Mouse (Mus musculus) megakaryocyte, adult 5-6 weeks (primary cell): Measurements from ENCODE around the gene Stard9. TPM values are rescaled to one million over a fixed set of nuclear protein-coding genes. Genes with fewer than 3 reads are reported as not detected.
A peak's percentile ranks its signal among the peaks of the same experiment; 100 is the strongest.

ENCODE experiments used
- ATAC-seq: 2 replicates; pipeline ENCODE4 v1.8.0; 2016; ENCODE audit warnings: mild to moderate bottlenecking, inconsistent platforms; ENCODE audit not compliant: poor library complexity, severe bottlenecking
- total RNA-seq, 2 experiments: library from RNA; stranded (forward) in 1 of 2; stranded (reverse) in 1 of 2; fragments of 153-499, 151-499 nt in 1 of 2; fragments of 221-1000, 200-1000 nt in 1 of 2; gene quantifications; 2 replicates each; pipeline versions ENCODE4 v1.2.3 to v1.2.4; 2015 to 2017

The Stard9 gene
- total RNA-seq, 2 experiments from 2014 or later, result 16.4 to 23.6 TPM

GRCm38 (mm10) chr2:120722491-120722890 lies 93.6 kb downstream of the Stard9 start:
- ATAC-seq, result no peak

- ATAC-seq, result no peak
These were observed 94.7 kb downstream of the Stard9 start for GRCm38 (mm10) chr2:120723621-120724020.

- ATAC-seq, result no peak
These were observed 95.3 kb downstream of the Stard9 start for GRCm38 (mm10) chr2:120724176-120724575.

- ATAC-seq, result no peak
These were observed 101.1 kb downstream of the Stard9 start for GRCm38 (mm10) chr2:120729775-120730585.

GRCm38 (mm10) chr2:120730639-120731166 lies 101.8 kb downstream of the Stard9 start:
- ATAC-seq, result peak; percentile 24

GRCm38 (mm10) chr2:120731167-120731862 lies 102.4 kb downstream of the Stard9 start:
- ATAC-seq, result peak; percentile 96

- ATAC-seq, result no peak; the same call in 1 of the 2 replicates
These were observed 103.1 kb downstream of the Stard9 start for GRCm38 (mm10) chr2:120731877-120732530.

- no peak for ATAC-seq
These were observed 116.6 kb downstream of the Stard9 start for GRCm38 (mm10) chr2:120745496-120745895.

GRCm38 (mm10) chr2:120748041-120748440 lies 119.1 kb downstream of the Stard9 start:
- no peak for ATAC-seq

GRCm38 (mm10) chr2:120761922-120762321 lies 133.0 kb downstream of the Stard9 start:
- ATAC-seq, result no peak

- ATAC-seq, result no peak
These were observed 141.5 kb downstream of the Stard9 start for GRCm38 (mm10) chr2:120770265-120770935.

Other genes with a start within 250 kb of the Stard9 start
- 10.8 and 11.9 TPM in 2 replicates for gene Ganc, start 225.2 kb upstream of the Stard9 start, total RNA-seq (2015)
- 20.7 and 21.0 TPM in 2 replicates for gene Ganc, start 225.2 kb upstream of the Stard9 start, total RNA-seq (2017)
- gene Tmem87a, start 225.0 kb upstream of the Stard9 start, total RNA-seq (2015), result 18.5 and 20.3 TPM in 2 replicates
- gene Tmem87a, start 225.0 kb upstream of the Stard9 start, total RNA-seq (2017), result 41.7 and 46.8 TPM in 2 replicates
- gene Capn3, start 173.1 kb upstream of the Stard9 start, total RNA-seq (2015), result 0.41 and 1.2 TPM in 2 replicates
- 0.15 TPM in 1 of 2 replicates, not detected in the other for gene Capn3, start 173.1 kb upstream of the Stard9 start, total RNA-seq (2017)
- 73.6 and 82.4 TPM in 2 replicates for gene Zfp106, start 65.3 kb upstream of the Stard9 start, total RNA-seq (2015)
- gene Zfp106, start 65.3 kb upstream of the Stard9 start, total RNA-seq (2017), result 57.3 and 84.2 TPM in 2 replicates
- 91.5 and 104 TPM in 2 replicates for gene Snap23, start 61.5 kb upstream of the Stard9 start, total RNA-seq (2015)
- 110 and 138 TPM in 2 replicates for gene Snap23, start 61.5 kb upstream of the Stard9 start, total RNA-seq (2017)
- gene Haus2, start 19.7 kb upstream of the Stard9 start, total RNA-seq (2015), result 15.6 and 20.1 TPM in 2 replicates
- 7.8 and 12.1 TPM in 2 replicates for gene Haus2, start 19.7 kb upstream of the Stard9 start, total RNA-seq (2017)
- gene Lrrc57, start 19.6 kb upstream of the Stard9 start, total RNA-seq (2015), result 21.2 and 24.6 TPM in 2 replicates
- gene Lrrc57, start 19.6 kb upstream of the Stard9 start, total RNA-seq (2017), result 19.6 and 21.3 TPM in 2 replicates
- gene Cdan1, start 221.0 kb downstream of the Stard9 start, total RNA-seq (2015), result 9.9 and 11.3 TPM in 2 replicates
- 11.6 and 18.0 TPM in 2 replicates for gene Cdan1, start 221.0 kb downstream of the Stard9 start, total RNA-seq (2017)
- 3.3 and 5.2 TPM in 2 replicates for gene Ttbk2, start 221.5 kb downstream of the Stard9 start, total RNA-seq (2015)
- gene Ttbk2, start 221.5 kb downstream of the Stard9 start, total RNA-seq (2017), result 3.9 and 5.0 TPM in 2 replicates